Mouse (Mus musculus): ENCODE results near the gene Aqp3. TPM values are rescaled to one million over a fixed set of nuclear protein-coding genes. Genes with fewer than 3 reads are reported as not detected.
"Not testable (repeated sequence)": the region's sequence is repeated elsewhere in the genome, so short reads cannot be mapped to it uniquely, and the experiment has no call there.

The Aqp3 gene
- total RNA-seq, 2 experiments from 2014 or later: 0.51 to 14.1 TPM

DNA sequence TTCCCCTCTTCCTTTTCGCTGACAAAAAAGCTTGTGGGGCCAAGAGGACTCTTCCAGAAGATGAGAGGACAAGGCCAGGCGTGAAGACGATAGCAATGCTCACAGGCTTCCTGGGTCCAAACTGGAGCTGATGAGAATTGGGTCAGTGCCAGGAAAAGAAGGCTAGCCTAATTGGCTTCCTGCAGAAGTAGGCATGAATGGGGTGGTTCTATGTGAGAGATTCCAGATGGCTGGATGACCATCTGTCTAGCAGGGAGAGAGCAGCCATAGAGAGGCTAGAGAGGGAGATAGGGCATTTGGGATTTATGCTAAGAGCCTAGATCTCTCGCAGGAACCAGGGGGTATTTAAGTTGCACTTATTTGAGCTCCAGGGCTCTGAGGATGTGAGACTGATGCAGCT lies 9.5 kb upstream of the Aqp3 start:
- no peak for DNase-seq (ENCODE audit: low spot score in 2 of 2)

DNA sequence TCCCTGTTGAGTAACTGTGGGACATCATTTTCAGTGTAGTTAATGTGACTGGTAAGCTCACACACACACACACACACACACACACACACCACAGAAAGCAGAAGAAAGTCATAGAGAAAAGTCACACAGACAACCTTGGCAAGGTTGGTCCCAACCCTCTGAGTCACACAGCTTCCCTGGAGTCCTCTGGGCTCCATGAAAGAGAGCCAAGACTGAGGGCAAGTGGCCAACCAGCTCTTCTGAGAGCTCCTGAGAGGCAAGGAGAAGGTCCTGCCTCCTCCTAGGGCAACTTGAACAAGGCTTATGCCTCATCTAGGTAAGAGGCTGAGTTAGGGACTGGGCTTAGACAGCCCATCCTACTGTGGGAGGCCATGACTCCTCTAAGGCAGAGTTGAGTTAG lies 4.9 kb upstream of the Aqp3 start:
- DNase-seq (ENCODE audit: low spot score in 2 of 2): no peak

DNA sequence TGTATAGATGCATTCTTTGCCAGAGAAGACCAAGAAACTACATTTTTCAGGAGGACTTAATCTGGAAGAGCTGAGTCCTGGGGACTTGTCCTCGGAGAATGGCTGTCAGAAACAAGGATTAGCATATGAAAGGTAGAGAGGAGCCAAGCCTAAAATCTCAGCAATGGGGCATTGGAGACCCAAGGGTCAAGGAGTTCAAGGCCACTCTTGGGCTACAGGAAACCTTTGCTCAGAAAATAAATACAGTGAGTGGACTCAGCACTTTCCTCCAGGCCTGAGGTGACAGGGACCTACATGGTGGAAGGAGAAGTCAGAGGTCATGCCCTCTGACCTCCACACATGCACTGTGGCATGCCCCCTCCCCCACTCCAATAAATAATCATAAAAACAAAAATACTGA lies 3.0 kb upstream of the Aqp3 start:
- no peak for DNase-seq (ENCODE audit: low spot score in 2 of 2)

DNA sequence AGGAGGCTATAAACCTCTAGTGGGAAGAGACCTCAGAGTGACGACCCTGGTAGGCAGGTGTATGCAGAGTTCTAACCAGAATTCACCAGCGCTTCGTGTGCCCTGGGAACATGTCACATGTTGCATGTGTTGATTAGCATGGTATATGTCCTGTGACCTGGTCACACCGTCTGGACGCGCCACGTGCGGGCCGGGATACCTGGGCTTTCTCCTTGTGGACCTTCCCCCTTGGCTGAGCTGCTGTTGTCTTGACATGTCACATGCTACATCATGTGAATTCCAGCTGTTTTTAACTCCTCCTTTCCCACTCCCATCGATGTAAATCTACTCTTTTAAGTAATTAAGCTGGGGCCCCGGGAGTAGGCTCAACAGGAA lies 581 bp upstream of the Aqp3 start:
- no peak for DNase-seq (ENCODE audit: low spot score in 2 of 2)

DNA sequence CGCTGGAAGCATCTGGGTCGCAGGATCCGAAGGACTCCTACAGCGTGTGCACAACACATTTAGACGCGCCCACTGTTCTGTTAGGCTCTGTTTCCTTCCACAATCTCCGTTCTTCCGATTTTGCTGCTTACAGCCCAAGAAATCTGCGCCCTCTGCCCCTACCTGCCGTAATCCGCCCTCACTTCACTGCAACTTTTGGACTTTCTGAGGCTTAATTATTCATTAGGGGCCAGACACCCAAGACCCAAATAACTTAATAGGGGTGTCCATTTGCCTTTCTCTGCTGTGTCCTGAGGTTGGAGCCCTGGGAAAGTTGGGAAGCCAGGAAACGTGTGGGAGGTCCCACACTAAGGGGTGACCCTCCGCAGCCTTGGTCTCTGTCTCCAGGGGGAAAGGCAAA lies 602 bp downstream of the Aqp3 start:
- no peak for DNase-seq (ENCODE audit: low spot score in 2 of 2)

DNA sequence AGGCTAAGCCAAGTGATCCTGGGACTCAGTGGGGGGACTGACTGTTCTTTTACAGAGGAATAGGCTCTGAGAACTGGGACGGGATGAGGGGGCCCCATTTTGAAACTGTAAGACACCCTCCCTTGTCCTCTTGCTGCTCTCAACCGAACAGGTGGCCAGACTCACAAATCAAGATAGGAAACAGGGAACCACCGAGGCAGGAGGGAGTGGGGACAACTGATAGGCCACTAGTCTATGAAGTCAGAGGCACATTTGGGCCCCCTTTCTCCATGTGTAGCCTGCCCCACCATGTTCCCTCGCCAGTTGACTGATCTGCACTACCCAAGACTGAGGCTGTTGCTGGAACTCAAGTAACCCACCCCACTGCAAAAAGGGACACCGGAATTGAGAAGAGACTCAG lies 1.2 kb downstream of the Aqp3 start:
- no peak for DNase-seq (ENCODE audit: low spot score in 2 of 2)

DNA sequence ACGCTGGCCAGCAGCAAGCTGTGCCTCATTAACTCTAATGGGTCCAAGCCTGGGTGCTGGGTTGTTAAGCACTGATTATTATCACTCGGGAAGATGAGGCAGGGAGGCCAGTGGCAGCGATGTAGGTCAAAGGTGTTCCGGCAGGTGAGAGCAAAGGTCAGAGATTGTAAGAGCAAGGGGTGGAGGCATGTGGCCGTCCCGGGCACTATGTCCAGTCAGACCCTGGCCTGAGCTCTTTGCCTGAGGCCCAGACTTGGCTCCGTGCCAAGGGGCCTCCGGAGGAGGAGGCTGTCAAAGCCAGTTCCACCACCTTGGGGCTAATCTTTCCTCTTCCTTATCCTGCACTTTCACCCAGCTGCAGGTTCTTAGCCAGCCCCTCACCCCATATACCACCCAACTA lies 1.8 kb downstream of the Aqp3 start:
- no peak for DNase-seq (ENCODE audit: low spot score in 2 of 2)

DNA sequence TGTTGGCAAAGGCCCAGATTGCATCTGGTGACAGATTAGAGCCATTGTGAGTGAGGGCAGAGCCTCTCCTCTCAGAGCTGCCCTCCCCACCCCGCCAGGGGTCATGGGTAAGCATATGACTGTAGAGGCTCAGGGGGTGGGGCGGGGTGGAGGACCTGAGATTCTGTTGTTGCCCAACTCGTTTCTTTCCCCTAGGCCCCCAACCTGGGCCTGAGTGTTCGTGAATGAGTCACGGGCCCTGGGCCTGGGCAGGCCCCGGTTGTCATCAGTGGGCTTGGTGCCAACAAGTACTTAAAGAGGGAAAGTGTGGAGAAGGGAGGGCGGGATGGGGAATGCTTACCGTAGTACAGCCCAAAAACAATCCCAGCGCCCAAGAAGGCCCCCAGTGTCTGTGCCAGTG lies 3.6 kb downstream of the Aqp3 start:
- DNase-seq (ENCODE audit: low spot score in 2 of 2): no peak

DNA sequence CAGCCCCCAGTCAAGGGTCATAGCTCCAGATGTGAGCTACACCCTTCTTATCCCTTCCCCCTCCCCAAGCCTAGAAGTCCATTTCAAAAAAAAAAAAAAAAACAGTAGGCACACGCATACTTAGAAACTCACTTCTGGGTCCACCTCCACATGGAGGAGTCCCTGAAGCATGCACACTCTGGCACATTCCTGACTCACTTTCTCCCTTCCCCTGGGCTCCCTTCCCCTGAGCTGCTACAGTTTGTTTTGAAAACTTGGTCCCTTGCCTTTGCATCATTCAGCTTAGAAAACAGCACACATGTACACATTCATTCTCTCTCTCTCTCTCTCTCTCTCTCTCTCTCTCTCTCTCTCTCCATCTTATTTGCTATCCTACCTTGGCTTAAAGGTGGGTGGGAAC lies 5.0 kb downstream of the Aqp3 start:
- no peak for DNase-seq (ENCODE audit: low spot score in 2 of 2)

DNA sequence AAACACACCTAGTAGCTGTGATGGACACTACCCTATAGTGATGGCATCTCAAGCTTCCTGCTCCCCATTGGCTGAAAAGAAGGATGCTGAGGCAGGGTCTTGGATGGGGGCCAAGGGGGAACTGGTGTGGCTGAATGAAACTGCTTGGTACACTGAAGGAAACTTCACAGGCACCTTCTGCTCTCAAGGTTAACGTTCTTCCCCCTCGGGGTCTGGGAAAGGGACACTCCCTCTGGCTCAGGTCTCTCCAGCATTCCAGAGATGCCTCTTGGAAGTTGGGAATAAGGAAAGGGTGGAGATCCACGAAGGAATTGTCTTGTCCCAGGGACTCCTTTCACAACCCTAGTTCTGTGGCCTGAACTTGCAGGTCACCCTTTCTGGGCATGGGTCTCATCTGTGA lies 6.6 kb downstream of the Aqp3 start:
- DNase-seq (ENCODE audit: low spot score in 2 of 2): no peak

DNA sequence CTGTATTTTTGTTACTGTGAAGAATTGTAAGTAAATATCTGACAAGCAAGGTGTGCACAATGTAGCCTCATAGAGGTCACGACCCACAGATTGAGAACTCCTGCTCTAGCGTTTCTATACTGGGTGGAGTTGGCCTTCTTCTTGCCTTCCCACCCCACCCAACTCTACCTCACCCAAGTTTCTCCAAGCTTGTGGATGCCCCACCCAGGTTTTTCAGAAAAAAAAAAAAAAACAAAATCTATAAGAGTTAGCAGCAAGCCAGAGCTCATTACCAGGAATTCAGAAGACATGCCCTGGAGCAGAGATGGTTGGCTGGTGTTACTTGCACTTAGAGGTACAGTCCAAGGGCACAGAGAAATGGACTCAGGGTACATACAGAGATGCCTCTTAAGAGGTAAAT lies 8.3 kb downstream of the Aqp3 start:
- no peak for DNase-seq (ENCODE audit: low spot score in 2 of 2)

DNA sequence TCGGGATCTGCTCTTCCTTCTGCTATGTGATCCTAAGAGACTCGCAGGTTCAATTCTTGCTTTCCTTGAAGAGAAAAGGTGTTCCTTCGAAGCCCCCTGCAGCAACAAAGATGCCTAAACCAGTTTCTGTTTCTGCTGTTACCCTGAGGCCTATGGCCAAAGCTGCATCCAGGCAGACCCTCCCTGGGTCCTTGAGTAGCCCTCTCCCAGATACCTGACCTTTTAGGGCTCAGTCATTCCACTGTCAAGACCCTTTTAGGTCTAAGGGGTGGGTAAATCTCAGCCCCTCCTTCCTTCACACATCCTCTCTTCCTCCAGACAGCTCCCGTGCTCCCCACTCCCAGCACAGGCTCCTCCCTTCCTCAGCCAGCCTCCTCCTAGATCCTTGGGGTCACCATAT lies 8.8 kb downstream of the Aqp3 start:
- no peak for DNase-seq (ENCODE audit: low spot score in 2 of 2)

DNA sequence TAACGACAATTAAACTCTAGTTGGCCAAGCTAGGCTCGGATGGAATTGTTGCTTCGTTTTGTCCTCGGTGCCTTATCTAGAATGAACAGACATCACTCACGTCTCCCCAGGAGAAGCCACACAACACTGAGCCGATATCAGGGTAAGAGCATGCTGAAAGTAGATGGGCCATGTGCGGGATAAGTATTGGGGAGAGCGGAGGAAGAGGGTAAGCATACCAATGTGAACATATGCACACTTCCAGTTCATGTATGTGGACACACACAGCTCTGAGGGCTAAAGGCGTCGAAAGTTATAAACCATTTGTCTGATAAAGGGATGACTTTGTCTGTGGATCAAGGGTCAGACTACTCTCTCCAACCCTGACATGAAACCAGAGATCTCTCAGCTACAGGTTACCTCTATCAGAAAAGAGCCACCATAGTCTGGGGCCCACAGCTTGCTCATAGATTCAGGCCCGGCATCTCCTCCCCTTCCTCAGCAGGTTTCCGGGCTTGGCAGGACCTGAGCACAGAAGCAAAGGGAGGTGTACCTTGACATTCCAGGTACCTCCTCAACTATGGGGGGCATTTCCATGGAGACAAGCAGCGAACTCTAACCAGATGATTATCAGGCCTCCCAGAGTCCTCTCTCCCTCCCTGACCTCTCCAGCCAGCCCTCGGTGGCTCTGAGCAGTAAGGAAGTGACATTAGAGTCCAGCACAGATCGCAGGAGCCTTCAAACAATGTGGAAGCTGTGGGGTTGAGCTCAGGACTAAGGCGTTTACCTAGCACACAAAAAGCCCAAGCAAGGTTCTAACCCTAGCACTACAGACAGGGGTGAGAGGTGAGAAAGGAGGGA lies 10.3 kb downstream of the Aqp3 start:
- DNase-seq (ENCODE audit: low spot score in 2 of 2): no peak

DNA sequence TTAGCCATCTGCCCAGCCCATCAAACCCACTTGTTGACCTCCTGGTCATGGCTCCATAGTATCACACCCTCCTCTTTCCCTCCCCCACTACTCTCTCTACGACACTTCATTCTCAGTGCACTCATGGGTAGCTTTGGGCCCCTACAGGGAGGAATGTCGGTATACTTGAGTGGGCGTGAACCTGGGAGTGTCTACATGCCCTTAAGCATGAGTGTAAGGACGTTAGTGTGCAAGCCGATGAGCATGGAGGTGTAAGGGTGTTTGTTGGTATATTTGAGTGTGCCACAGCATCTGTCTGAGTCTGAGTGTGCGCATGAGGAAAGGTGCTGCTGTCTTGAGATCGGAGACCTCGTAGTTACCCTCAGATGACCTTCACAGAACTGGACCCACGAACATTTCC lies 11.0 kb downstream of the Aqp3 start:
- no peak for DNase-seq (ENCODE audit: low spot score in 2 of 2)

DNA sequence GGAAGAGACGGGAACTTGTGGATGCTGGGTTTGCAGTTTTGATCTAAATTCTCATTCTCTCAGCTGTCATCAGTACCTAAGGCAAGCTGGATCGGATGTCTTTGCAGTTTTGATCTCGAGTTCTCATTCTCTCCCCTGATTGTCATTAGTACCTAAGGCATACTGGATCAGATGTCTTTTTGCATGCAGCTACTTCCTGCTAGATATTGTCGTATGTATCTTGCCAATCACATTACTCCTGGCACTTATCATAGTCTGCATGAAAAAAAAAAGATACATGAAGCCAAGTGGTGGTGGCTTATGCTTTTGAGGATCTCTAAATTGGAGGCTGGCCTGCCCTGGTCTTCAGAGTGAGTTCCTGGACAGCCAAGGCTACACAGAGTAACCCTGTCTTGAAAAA lies 13.2 kb downstream of the Aqp3 start:
- DNase-seq (ENCODE audit: low spot score in 2 of 2): no peak

DNA sequence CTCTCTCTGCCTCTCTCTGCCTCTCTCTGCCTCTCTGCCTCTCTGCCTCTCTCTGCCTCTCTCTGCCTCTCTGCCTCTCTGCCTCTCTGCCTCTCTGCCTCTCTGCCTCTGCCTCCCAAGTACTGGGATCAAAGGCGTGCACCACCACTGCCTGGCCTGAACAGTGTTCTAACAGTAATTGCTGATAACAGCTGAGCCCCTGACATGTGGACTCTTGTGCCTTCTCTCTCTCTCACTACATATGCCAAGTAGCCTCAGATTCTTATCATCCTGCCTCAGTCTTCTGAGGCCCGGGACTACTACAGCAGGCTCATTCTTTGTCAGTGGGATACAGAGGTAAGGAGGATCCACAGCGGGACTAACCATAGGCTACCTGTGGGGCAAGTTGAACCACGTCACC lies 15.2 kb downstream of the Aqp3 start:
- not testable (repeated sequence) for DNase-seq (ENCODE audit: low spot score in 2 of 2)

DNA sequence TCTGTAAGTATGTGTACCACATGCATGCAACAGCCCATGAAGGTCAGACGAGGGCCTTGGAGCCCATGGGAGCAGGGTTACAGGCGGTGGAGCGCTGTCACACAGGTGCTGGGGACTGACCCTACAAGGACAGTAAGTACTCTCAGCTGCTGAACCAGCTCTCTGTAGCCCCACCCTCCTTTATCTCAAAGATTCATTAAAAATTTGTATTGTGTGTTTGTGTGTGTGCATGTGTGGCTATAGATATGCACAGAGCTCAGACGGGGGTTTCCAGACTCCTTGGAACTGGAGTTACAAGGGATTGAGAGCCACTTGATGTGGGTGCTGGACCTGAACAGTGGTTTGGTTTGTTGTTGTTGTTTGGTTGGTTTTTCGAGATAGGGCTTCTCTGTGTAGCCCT lies 16.2 kb downstream of the Aqp3 start:
- no peak for DNase-seq (ENCODE audit: low spot score in 2 of 2)

DNA sequence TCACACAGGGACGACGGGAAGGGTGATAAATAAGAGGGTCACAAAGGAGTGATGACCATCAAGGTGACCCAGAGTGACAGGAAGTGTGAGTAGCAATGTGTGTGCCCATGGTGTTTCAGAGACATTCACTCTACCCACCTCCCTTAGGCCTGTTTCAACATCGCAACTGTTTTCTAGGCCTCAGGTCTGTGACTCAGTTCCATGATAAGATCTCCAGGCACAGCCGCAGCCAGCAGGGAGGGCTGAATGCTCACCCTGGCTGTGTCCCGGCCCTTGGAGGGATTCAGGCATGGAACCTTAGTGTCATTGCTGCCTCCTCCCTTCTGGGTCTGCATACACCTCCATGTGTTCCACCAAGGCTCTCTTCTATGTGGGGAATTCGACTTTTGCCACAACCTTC lies 19.3 kb downstream of the Aqp3 start:
- DNase-seq (ENCODE audit: low spot score in 2 of 2): no peak

DNA sequence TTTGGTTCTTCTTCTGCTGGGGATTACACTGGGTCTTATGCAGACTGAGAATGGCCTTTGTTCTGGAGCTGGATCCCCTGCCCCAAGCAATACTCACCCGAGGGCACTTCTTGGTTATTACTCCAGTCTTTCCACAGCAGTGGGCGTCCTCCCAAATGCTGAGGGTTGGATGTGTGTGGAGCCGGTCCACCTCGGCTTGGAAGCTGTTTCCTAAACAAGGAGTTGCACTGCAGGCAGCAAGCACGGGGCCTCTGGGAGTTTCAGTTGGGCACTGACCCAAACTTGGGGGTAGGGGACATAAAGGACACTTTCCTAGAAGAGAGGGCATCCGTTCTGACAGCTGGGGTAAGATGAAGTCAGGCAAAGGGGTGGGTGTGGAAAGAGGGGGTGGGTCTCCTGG lies 23.5 kb downstream of the Aqp3 start:
- DNase-seq (ENCODE audit: low spot score in 2 of 2): no peak

DNA sequence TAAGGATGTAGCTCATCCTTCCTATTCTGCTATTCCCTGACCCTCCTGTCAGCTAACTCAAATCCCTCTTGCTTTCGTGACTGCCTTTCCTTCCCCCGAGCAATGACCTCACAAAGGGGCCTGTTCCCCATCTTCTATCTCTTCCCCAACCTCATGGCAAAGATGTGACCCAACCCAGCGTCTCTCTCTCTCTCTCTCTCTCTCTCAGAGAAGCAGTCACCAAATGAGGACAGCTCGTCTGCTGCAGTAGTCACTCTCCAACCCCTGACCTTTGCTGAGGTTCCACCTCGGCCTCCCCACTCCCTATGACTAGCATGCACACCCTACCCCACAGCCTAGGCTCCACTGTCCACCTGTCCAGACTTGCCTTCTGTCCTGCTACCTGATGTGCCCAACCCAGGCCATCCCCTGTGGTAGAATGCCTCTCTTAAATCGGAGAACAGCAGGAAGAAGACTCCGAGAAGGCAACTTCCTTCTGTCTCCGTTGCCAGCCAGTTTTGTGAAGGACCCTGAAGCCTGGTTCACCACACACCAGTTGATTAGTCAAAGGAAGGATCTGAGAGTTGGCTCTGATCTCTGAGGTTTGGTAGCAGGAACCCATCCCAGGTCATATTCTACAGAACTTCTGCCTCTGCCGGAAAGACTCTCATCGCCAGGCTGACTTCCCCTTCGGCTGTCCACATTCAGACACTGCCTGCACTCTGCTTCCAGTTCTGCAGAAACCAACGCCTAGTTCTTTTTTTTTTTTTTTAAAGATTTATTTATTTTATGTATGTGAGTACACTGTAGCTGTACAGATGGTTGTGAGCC lies 24.8 kb downstream of the Aqp3 start:
- no peak for DNase-seq (ENCODE audit: low spot score in 2 of 2)

DNA sequence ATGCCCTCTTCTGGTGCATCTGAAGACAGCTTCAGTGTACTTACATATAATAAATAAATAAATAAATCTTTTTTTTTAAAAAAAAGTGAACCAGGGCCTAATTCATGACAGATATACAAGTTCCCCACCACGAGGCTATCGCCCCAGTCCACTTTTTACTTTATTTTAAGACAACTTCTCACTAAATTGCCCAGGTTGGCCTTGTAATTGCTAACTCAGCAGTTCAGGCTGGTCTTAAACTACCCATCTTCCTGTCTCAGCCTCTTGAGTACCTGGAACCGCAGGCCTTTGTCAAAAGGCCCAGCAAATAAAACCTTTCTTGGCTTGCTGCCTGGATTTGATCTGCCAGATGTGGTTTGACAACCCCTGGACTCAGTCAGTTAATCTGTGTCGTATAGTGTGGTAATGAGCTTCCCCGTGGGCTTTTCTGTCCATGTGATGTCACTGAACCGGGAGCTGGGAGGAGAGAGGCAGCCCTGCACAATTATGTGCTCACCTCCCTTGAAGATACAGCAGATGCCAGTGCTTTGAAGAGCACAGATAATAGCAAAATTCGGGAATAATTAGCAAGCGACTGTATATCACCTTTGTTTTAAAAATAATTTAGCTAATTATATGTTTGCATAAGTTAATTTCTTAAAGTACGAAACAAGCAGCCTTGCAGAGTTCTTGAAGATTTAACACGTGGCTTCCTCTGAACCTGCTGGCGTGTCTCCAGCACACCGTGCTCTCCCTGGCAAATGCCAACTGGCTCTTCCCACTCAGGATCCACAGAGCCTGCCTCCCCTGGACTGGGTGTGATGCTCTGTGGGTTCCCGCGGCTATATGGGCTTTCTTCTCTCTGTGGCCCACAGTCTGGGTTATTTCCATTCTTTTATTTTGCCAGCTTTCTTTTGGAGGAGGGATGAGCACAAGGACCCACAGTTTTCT lies 26.2 kb downstream of the Aqp3 start:
- no peak for DNase-seq (ENCODE audit: low spot score in 2 of 2)

DNA sequence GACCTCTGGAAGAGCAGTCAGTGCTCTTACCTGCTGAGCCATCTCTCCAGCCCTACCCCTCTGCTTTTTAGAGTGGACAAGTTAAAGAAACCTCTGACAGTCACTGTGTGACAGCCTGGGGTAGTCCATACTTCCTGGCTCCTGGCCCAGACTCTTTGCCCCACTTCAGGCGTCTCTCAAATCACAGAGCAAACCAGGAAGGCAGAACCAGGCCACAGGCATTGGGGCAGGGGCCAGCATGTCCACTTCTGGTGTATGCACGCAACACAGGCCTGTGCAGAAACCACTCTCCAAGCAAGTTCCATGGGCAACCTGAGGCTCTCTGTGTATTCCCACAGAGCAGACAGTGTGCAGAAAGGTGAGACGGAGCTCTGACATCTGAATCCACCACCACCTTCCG lies 32.8 kb downstream of the Aqp3 start:
- no peak for DNase-seq (ENCODE audit: low spot score in 2 of 2)
